Mouse (Mus musculus) embryonic stem cell, embryonic (primary cell): ENCODE data around the gene Dnajb2.

ENCODE experiments used
- CTCF ChIA-PET, 4 experiments: fragments of 300-600 bp in 2 of 4; fragments of 350-600 bp in 2 of 4; sonication (Branson Sonifier 250); formaldehyde crosslinking; loops; one replicate each; lab custom pipeline; 2022; ENCODE audit warnings: inconsistent platforms in 2 of 4; lab: Charles Lee
- POLR2A ChIA-PET, 4 experiments: fragments of 300-600 bp in 2 of 4; fragments of 350-600 bp in 2 of 4; sonication (Branson Sonifier 250); formaldehyde crosslinking; loops; one replicate each; lab custom pipeline; 2022; ENCODE audit warnings: antibody characterized with exemption in 4 of 4, inconsistent platforms in 1 of 4; lab: Charles Lee

Gene Dnajb2

DNA sequence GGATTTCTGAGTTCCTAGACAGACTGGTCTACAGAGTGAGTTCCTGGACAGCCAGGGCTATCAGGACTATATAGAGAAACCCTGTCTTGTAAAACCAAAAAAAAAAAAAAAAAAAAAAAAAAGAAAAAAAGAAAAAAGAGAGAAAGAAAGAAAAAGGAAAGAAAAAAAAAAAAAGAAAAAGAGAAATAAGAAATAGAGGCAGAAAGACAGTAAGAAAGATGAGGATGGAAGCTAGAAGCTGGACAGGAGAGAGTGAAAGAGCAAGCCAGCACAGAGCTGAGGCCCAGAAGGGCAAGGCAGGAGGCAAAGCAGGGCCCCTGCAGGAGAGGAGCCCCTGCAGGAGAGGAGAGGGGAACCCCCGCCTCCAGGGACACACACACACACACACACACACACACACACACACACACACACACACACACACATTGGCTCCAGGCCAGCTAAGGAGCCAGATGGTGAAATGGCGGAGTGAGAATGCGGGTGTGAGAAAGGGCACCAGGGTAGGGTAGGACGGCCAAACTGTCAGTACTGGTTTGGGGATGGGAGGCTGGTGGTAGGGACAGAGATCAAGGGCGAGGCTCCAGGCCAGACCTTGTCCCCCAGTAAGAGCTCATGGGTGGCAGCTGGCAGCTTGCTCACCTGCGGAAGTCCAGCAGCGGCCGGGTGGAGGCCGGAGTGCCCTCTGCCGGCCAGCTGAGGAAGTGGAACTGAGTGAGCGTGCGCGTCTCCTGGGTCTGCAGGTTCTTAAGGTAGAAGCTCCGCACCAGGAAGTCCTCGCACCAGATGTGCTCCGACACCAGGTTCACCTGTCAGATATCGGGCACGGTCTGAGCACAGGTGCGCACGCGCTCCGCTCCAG, 15.1 kb downstream of the Dnajb2 start:
- POLR2A ChIA-PET = interaction anchor here (0.5 to 5.5 kb wide), 48 partner anchors 8 to 1433 kb away, joined by 3 to 38 read pairs (median 4); partner anchors contain the start of genes Dnajb2 (in 3 of the 4), Abcb6 (in 2 of the 4), Ankzf1 (in 2 of the 4) and Atg9a (in 2 of the 4)

GRCm38 (mm10) chr1:75252308-75252707, 16.1 kb downstream of the Dnajb2 start:
- POLR2A ChIA-PET = interaction anchor here in 3 of 4 experiments (0.6 to 5.5 kb wide), 30 partner anchors 9 to 347 kb away, joined by 3 to 38 read pairs (median 5); partner anchors contain the start of genes Dnajb2 (in 3 of the 3), Abcb6 (in 2 of the 3), Tuba4a (in 2 of the 3) and Zfand2b (in 2 of the 3)
- CTCF ChIA-PET = interaction anchor here (0.5 to 4.4 kb wide), 58 partner anchors 7 to 539 kb away, joined by 3 to 35 read pairs (median 5); partner anchors contain the start of genes Abcb6 (in 3 of the 4), Zfand2b (in 3 of the 4), A630095N17Rik (in 2 of the 4) and Tuba4a (in 2 of the 4)

More for the DNA sequence above, 15.1 kb downstream of the Dnajb2 start:
- CTCF ChIA-PET = interaction anchor here (0.5 to 4.4 kb wide), 96 partner anchors 8 to 538 kb away, joined by 3 to 35 read pairs (median 4); partner anchors contain the start of genes Dnajb2 (in 4 of the 4), Abcb6 (in 3 of the 4), Zfand2b (in 3 of the 4) and A630095N17Rik (in 2 of the 4)

DNA sequence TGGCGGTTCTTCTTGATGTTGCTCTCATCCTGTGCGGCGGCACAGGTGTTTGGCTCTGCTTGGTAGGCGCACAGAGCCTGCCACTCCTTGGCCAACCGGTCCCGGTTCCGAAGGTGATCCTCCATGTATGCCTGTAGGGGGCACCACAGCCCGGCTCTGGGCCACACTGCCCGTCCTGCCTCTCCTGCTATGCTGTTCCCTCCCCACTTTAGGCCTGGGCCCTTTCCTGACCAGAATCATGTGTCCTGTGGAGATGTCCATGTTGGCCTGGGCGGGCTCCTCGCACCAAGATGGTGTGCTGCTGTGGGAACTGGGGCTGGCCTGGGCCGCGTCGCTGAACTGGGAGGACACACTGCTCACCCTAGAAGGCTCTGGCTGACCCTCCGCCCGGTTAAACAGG, 16.8 kb downstream of the Dnajb2 start:
- ChIA-PET CTCF (interaction anchor here (0.6 to 4.4 kb wide), 21 partner anchors 8 to 450 kb away, joined by 3 to 35 read pairs (median 4); partner anchors contain the start of genes A630095N17Rik (in 1 of the 4), Abcb6 (in 1 of the 4), Dnpep (in 1 of the 4) and Tuba4a (in 1 of the 4)), POLR2A (interaction anchor here in 3 of 4 experiments (0.7 to 5.5 kb wide), 18 partner anchors 8 to 73 kb away, joined by 3 to 38 read pairs (median 5); partner anchors contain the start of genes Dnajb2 (in 2 of the 3), A630095N17Rik (in 1 of the 3) and Abcb6 (in 1 of the 3))

DNA sequence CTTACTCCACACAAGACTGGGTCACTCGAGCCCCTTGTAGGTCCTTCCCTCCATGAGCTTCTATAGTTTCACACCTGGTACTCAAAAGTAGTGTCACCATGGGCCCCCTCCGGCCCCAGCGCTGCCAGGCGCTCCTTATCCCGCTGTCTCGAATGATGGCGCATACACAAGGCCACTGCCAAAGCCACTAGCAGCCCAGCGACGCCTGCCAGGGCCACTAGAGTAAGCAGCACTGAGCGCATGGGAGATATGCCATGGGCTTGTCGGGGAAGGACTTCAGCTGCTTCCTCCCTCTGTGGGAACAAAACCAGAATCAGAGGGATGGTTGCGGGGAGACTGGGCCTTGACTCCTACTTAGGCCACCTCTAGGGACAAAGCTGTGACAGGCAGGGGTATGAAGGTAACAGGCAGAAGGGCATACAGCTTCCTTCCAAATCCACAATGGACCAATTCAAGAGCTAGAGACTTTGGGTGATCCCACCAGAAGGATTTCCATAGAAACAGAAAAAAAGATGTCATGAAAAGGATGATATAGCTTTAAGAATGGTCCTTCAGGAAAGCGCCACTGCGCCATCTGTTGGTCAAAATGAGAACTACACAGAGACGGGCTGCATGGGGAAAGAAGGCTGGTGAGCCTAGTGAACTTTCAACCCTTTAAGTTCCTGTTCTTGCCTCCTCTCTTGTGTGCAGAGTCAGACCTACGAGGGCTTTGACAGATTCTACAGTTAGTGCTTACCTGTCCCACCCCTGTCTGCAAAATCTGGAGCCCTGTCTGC, 17.8 kb downstream of the Dnajb2 start:
- CTCF ChIA-PET = interaction anchor here (0.5 to 4.4 kb wide), 74 partner anchors 9 to 495 kb away, joined by 3 to 41 read pairs (median 4); partner anchors contain the start of genes A630095N17Rik (in 2 of the 4), Dnajb2 (in 2 of the 4), Dnpep (in 2 of the 4) and Zfand2b (in 2 of the 4)
- POLR2A ChIA-PET = interaction anchor here (0.6 to 4.3 kb wide), 25 partner anchors 9 to 112 kb away, joined by 3 to 38 read pairs (median 4); partner anchors contain the start of genes Abcb6 (in 2 of the 4), Ankzf1 (in 2 of the 4), Atg9a (in 2 of the 4) and Dnajb2 (in 2 of the 4)

- CTCF ChIA-PET = interaction anchor here (0.5 to 4.4 kb wide), 59 partner anchors 9 to 334 kb away, joined by 3 to 41 read pairs (median 4); partner anchors contain the start of genes Dnajb2 (in 2 of the 4), A630095N17Rik (in 1 of the 4), Abcb6 (in 1 of the 4) and Dnpep (in 1 of the 4)
- POLR2A ChIA-PET = interaction anchor here in 3 of 4 experiments (0.6 to 4.3 kb wide), 17 partner anchors 9 to 113 kb away, joined by 3 to 38 read pairs (median 5); partner anchors contain the start of genes Abcb6 (in 2 of the 3), Ankzf1 (in 2 of the 3), Atg9a (in 2 of the 3) and Dnajb2 (in 2 of the 3)
Observed at GRCm38 (mm10) chr1:75254625-75255013, 18.4 kb downstream of the Dnajb2 start.

- CTCF ChIA-PET = interaction anchor here (0.6 to 2.9 kb wide), 11 partner anchors 10 to 311 kb away, joined by 3 to 41 read pairs (median 6); partner anchors contain the start of genes A630095N17Rik (in 1 of the 4), Abcb6 (in 1 of the 4), Dnajb2 (in 1 of the 4) and Dnpep (in 1 of the 4)
- POLR2A ChIA-PET = interaction anchor here in 3 of 4 experiments (0.7 to 2.9 kb wide), 6 partner anchors 11 to 61 kb away, joined by 3 to 20 read pairs (median 4); no protein-coding TSS in a partner anchor
Observed at GRCm38 (mm10) chr1:75255516-75256046, 19.4 kb downstream of the Dnajb2 start.

GRCm38 (mm10) chr1:75261278-75261677, 25.1 kb downstream of the Dnajb2 start:
- ChIA-PET POLR2A (interaction anchor here in 1 of 4 experiments (0.9 kb wide), 1 partner anchor 43 kb away, joined by 3 read pairs; no protein-coding TSS in a partner anchor), CTCF (interaction anchor here in 1 of 4 experiments (2.8 kb wide), 1 partner anchor 10 kb away, joined by 10 read pairs; no protein-coding TSS in a partner anchor)

GRCm38 (mm10) chr1:75262969-75263951, 27.1 kb downstream of the Dnajb2 start:
- ChIA-PET CTCF (interaction anchor here in 3 of 4 experiments (0.6 to 2.7 kb wide), 12 partner anchors 9 to 378 kb away, joined by 3 to 14 read pairs (median 5); partner anchors contain the start of genes Cryba2 (in 1 of the 3) and Fev (in 1 of the 3)), POLR2A (interaction anchor here in 3 of 4 experiments (0.6 to 2.1 kb wide), 17 partner anchors 9 to 1948 kb away, joined by 3 to 12 read pairs (median 3); partner anchors contain the start of genes Tuba4a (in 2 of the 3), Abcb6 (in 1 of the 3) and Zfand2b (in 1 of the 3))

DNA sequence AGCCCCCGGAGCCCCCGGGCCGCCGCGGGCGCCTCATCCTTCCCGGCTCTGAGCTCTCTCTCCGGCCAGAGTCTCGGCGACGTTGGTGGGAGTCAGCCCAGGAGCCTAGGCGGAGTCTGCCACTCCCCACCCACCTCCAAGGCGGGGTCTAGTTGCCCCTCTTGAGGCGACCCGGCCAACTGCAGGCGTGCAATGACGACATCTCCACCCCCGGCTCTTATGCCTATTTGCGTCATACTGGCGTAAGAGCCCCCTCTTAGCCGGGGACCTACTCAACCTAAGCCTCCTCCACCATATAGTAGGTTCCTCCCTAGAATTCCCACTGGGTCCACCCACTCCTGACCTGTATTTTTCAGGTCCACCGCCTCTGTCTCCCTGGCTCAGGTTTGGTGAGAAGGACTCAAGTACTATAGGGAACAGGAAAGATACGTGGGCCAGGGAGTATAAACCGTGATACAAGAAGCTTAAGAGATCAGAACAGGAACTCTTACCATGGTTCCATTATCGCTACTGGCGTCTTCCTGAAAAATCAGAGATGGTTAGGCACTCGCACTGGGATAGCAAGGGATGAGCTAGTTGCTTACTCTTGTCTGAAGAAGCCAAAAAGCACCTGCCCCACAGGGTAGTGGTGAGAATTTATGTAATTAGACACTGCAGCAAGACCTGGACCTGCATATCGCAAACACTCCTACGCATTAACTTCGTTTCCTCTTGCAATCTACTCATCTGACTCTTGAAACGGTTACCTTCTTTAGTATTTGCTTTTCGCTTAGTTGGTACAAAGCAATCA, 28.1 kb downstream of the Dnajb2 start, which contains the start of gene Ptprn:
Gene Ptprn, minus strand, starts transcription at position 412 of the 790 bp plus-strand sequence.
- ChIA-PET CTCF (interaction anchor here in 3 of 4 experiments (0.6 to 2.7 kb wide), 14 partner anchors 10 to 379 kb away, joined by 3 to 14 read pairs (median 4); partner anchors contain the start of genes Cryba2 (in 1 of the 3) and Fev (in 1 of the 3)), POLR2A (interaction anchor here (0.6 to 2.1 kb wide), 18 partner anchors 10 to 1947 kb away, joined by 3 to 12 read pairs (median 3); partner anchors contain the start of genes Abcb6 (in 1 of the 4), Ankzf1 (in 1 of the 4), Atg9a (in 1 of the 4) and Dnpep (in 1 of the 4))

DNA sequence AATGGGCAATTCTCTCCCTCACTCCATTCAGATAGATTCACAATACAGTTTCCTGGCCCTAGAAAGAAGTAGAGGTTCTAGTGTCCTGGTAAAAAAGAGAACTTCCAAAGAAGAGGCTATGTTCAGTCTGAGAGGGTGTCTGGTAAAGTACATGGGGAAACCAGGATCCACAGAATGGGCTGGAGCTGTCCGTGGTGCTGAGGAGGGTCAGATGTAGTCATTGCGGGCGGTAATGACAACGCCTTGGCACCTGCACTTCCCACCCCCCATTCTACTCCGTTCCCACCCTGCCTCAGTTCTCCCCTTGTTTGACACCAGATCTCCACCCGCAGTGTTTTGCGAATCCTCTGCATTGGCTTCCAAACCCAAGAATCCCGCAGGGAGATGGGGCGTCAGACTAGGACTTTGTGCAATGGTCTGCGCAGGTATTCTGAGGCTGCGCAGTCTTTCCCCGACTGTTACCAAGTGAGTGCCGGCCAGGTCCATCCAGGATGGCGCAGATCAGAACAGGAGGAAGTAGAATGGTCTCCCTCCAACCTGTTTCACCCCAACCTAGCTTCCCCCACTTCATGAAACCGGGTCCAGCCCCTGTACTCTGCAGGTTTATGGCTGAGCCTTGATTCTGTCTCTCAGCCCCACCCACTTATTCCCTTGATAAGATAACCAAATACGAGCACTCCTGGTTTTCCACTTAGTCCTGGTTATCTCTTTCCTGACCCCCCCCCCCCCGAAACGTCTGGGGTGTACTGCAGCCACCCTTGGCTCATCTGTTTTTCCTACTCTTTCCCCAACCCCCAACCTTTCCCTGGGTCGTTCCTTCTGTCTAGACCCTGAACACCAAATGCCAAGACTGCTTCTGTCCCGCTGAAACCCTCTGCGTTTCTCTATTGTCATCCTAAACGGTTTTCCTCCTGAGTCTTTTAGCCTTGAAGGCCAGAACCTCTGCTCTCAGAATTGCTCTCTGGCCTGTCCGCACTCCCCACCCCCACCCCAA, 41.3 kb downstream of the Dnajb2 start:
- ChIA-PET CTCF (interaction anchor here in 2 of 4 experiments (0.6 to 2.7 kb wide), 4 partner anchors 18 to 190 kb away, joined by 3 to 9 read pairs (median 4); no protein-coding TSS in a partner anchor), POLR2A (interaction anchor here in 3 of 4 experiments (0.6 to 1.0 kb wide), 6 partner anchors 10 to 266 kb away, joined by 3 to 5 read pairs (median 3); no protein-coding TSS in a partner anchor)

- CTCF ChIA-PET = interaction anchor here in 1 of 4 experiments (0.8 to 2.7 kb wide), 3 partner anchors 24 to 189 kb away, joined by 3 to 9 read pairs (median 4); no protein-coding TSS in a partner anchor
- POLR2A ChIA-PET = interaction anchor here in 2 of 4 experiments (0.7 to 1.0 kb wide), 2 partner anchors 9 to 98 kb away, joined by 3 to 5 read pairs; no protein-coding TSS in a partner anchor
Observed at GRCm38 (mm10) chr1:75278228-75278627, 42.0 kb downstream of the Dnajb2 start, which contains the start of gene Resp18. Gene Resp18 (minus strand): TSS chr1:75278415.

DNA sequence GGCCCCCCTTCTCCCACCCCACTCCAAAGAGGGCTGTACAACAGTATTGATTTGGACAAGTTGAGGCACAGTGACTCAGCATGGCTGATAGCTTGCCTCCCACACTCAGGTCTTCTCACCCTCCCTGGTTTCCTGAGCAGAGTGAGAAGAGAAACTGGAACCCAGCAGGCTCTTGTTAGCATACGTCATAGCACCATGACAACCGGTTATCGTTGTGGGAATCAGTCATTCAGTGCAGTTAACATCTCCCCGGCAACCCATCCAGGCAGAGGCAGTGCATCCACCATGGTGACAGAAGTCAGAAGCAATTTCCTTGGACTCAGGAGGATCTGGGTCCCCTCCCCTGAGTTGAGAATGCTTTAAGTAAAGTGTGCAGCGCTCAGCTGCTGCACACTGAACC, 46.8 kb downstream of the Dnajb2 start:
- CTCF ChIA-PET = interaction anchor here in 1 of 4 experiments (1.1 kb wide), 1 partner anchor 194 kb away, joined by 3 read pairs; no protein-coding TSS in a partner anchor
- POLR2A ChIA-PET = no interaction called here
